Mouse (Mus musculus): ENCODE data around the gene Adgrl3.

GRCm38 (mm10) chr5:81566577-81566976 lies 546.6 kb downstream of the Adgrl3 start:
- no peak for TF ChIP-seq EP300 (optimal IDR thresholded peaks at IDR 0.05)
- TF ChIP-seq CTCF (IDR thresholded peaks at IDR 0.05; ENCODE audit: low read depth) = no peak

All from stomach, postnatal 0 days (tissue).